Mouse (Mus musculus) embryonic facial prominence, embryonic 10.5 days (tissue): ENCODE results near the gene Trpm5. TPM values are rescaled to one million over a fixed set of nuclear protein-coding genes. Genes with fewer than 3 reads are reported as not detected.

ENCODE experiments used
- DNase-seq: peaks from one replicate; pipeline ENCODE4 v3.0.0-alpha.2; 2017; ENCODE audit warnings: low spot score
- H3K27ac ChIP-seq: fragments of 300-500 bp; sonication (generic); replicated peaks from 2 replicates; pipeline ENCODE4 v1.5.1; 2016; ENCODE audit warnings: mild to moderate bottlenecking
- H3K27me3 ChIP-seq: fragments of 300-500 bp; sonication (generic); replicated peaks from 2 replicates; pipeline ENCODE4 v1.6.1; 2016; ENCODE audit warnings: low read depth, mild to moderate bottlenecking; ENCODE audit not compliant: poor library complexity, severe bottlenecking
- H3K36me3 ChIP-seq: fragments of 300-500 bp; sonication (generic); replicated peaks from 2 replicates; pipeline ENCODE4 v1.6.1; 2016; ENCODE audit warnings: mild to moderate bottlenecking, moderate library complexity
- H3K4me1 ChIP-seq: fragments of 300-500 bp; sonication (generic); 2 replicates; pipeline ENCODE4 v1.6.1; 2016
- H3K4me3 ChIP-seq: fragments of 300-500 bp; sonication (generic); 2 replicates; pipeline ENCODE4 v1.5.1; 2016; ENCODE audit warnings: mild to moderate bottlenecking, moderate library complexity
- H3K9me3 ChIP-seq: fragments of 300-500 bp; sonication (generic); 2 replicates; pipeline ENCODE4 v1.6.1; 2016; ENCODE audit warnings: mild to moderate bottlenecking
- WGBS: fragments of 180-500 bp; shearing (Covaris S2); methylation state at CpG from one replicate; pipeline ENCODE4 v1.1.7; 2016; 5-methylcytosine and 5-hydroxymethylcytosine counted together
- polyA plus RNA-seq: library from polyadenylated mRNA; unstranded; fragments of >200 nt; fragmentation: Nextera tagmentation; extraction: Ambion mirVana; gene quantifications from 2 replicates; pipeline ENCODE4 v1.2.1, GENCODE M21; 2016

The Trpm5 gene
- polyA plus RNA-seq, 1 experiment from 2014 or later, result 0.60 TPM

DNA sequence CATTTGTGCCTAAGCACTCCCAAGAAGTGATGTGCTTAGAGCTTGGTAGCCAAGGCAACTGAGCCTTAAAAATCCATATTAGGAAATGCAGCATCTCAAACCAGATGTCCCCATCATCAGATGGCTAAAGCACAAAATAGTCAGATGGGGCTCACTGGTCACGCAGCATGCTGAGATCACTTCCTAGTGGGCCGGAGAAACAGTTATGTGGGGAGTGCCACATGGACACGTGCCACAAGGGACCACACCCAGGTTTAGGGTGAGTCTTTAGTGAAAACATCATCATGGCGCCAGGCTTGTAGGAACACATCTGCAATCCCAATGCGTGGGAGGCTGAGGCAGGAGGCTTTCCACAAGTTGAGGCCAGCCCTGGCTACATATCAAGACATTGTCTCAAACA is 22.1 kb upstream of the Trpm5 start:
- peaks cover 6% of the 10 kb centered on the region; the same call in 1 of the 2 replicates for H3K9me3 ChIP-seq
- no peak for DNase-seq
- H3K27ac ChIP-seq, result no peak overlapping the region
- 0 out of 2 replicates have a peak, but pooled peaks cover 13% of the 10 kb centered on the region for H3K27me3 ChIP-seq
- H3K4me3 ChIP-seq, result no peak overlapping the region
- H3K4me1 ChIP-seq, result peaks cover 23% of the 10 kb centered on the region
- no peaks in the 10 kb centered on the region for H3K36me3 ChIP-seq
- WGBS, result 85% methylated on average over 5 of the region's 5 CpGs

DNA sequence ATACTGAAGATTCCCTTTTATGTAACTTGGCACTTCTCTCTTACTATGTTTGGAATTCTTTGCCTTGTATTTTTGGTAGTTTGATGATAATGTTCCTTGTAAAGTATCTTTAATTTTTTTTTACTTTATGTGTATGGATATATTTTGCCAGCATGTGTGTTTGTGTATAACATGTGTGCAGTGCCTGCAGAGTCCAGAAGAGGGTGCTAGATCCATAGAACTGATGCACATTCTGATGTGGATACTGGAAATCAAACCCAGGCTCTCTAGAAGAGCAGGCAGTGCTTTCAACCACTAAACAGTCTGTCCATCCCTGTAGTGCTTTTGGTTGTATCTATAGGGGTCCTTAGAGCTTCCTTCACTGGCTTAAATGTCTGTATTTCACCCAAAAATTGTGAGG is 20.3 kb upstream of the Trpm5 start:
- Histone ChIP-seq H3K4me3 (no peak overlapping the region), H3K4me1 (peaks cover 17% of the 10 kb centered on the region), H3K27ac (no peak overlapping the region), H3K27me3 (peaks cover 29% of the 10 kb centered on the region), H3K9me3 (peaks cover 6% of the 10 kb centered on the region; the same call in 1 of the 2 replicates), H3K36me3 (no peaks in the 10 kb centered on the region)
- no peak for DNase-seq

DNA sequence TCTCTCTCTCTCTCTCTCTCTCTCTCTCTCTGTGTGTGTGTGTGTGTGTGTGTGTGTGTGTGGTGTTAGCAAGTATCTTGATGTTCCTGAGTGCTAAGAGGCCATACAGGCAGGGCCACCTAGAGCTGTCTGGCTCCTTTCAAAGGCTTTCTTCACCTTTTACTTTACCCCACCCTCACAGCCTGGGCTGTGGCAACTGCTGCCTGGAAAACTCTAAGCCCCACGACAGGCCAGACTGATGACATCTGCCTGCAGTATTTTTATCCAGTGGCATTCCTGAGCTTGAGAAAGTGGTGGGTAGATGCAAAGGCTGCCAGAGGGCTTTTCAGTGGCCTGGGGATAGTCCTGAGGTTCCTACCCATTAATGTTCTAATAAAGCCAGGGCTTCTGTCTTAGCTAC is 18.0 kb upstream of the Trpm5 start:
- Histone ChIP-seq H3K36me3 (no peaks in the 10 kb centered on the region), H3K27ac (no peak overlapping the region), H3K9me3 (peaks cover 6% of the 10 kb centered on the region; the same call in 1 of the 2 replicates), H3K27me3 (peaks cover 53% of the 10 kb centered on the region), H3K4me3 (no peak overlapping the region), H3K4me1 (peaks cover 19% of the 10 kb centered on the region)
- no peak for DNase-seq
- WGBS, result 51% methylated on average over 1 of the region's 1 CpGs

DNA sequence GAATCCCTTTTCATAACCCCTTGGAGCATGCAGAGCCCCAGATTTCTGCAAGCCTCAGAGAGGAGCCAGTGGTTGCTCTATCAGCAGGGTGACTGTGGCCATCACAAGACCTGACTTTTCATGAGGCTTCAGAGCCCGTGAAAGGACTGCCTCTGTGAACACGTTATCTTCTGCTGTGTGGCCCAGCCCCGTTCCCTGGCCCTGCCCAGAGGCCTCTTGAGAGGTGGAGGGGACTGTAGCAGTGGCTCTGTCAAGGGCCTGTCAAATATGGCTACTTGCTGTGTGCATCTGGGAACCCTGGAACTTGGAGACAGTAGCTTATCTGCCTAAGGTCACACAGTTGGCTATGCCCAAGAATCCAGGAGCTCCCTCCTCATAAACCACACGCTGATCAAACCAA is 17.3 kb upstream of the Trpm5 start:
- Histone ChIP-seq H3K27ac (no peak overlapping the region), H3K36me3 (no peaks in the 10 kb centered on the region), H3K27me3 (peaks cover 60% of the 10 kb centered on the region), H3K9me3 (peaks cover 6% of the 10 kb centered on the region; the same call in 1 of the 2 replicates), H3K4me3 (no peak overlapping the region), H3K4me1 (peaks cover 26% of the 10 kb centered on the region)
- WGBS, result 71% methylated on average over 4 of the region's 4 CpGs
- no peak for DNase-seq

DNA sequence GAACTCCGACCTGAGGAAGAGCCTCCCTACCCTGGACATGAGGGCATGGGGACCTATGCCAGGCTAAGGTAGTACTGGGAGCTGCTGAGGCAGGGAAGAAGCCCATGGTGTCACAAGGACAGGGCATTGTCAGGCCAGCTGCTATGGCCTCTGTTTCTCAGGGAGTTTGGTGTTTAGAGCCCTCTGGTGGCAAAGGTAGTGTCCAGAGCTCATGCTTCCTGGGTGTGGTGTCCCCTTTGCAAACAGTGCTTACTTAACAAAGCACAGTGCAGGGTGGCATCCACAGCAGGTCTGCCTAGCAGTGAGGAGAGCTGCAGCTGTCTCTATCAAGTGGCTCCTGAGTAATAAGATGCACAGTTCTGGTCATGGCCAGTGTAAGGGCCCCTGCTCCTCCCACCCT is 16.4 kb upstream of the Trpm5 start:
- peaks cover 69% of the 10 kb centered on the region for H3K27me3 ChIP-seq
- peaks cover 28% of the 10 kb centered on the region for H3K4me1 ChIP-seq
- WGBS, result 71% methylated on average over 1 of the region's 1 CpGs
- DNase-seq, result no peak
- H3K36me3 ChIP-seq, result no peaks in the 10 kb centered on the region
- H3K9me3 ChIP-seq, result peaks cover 6% of the 10 kb centered on the region; the same call in 1 of the 2 replicates
- H3K27ac ChIP-seq, result no peak overlapping the region; the same call in 1 of the 2 replicates
- no peak overlapping the region for H3K4me3 ChIP-seq

DNA sequence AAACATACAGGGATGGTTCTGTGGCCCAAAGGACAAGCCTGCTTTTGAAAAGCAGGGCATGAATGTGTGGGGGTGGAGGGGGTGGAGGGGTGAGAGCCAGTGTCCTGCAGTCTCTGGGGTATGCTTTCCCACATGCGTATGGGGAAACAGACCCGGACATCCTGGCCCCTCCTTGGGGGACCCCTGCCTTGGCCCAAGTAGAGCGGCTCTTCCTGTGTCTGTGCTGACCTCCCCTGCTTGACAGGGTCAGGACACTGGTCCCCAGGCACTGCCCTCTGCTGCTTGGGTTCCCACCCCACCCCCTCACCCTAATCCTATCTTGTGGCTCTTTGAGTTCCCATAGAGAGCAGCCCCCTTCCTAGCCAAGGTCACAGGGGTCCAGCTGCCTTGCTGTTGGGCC is 15.3 kb upstream of the Trpm5 start:
- H3K9me3 ChIP-seq, result peaks cover 2% of the 10 kb centered on the region; the same call in 1 of the 2 replicates
- no peaks in the 10 kb centered on the region for H3K36me3 ChIP-seq
- no peak for DNase-seq
- WGBS, result 63% methylated on average over 3 of the region's 3 CpGs
- no peak overlapping the region for H3K4me3 ChIP-seq
- no peak overlapping the region for H3K27ac ChIP-seq
- peaks cover 80% of the 10 kb centered on the region for H3K27me3 ChIP-seq
- peaks cover 28% of the 10 kb centered on the region for H3K4me1 ChIP-seq

DNA sequence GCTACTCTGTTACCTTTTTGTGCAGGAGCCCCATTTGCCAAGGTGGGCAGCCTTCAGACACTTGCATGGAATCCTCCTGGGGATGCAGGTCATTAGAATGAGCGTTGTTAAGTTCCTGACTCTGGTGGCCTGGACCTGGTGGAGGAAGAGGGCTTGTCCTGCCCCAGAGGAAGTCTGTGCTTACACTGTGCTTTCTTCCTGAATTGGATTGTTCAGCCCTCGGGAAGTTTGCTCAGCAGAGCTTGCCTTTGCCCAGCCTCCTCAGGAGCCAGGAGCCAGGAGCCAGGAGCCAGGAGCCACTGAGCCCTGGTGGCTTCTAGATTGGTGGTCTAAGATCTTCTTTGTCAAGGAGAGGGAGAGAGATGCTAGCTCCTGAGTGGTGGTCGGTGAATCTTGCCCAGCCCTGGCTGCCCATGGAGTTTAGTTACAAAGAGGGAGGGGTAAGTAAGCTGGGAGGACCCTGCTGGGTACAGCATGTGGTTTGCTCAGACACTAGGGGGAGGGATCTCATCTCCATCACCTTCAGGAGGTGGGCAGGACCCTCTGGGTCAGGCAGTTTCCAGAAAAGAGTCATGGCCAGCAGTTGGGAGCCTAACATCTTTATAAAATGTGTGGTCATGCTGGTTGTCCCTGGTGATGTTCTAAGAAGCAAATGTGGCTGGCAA is 14.7 kb upstream of the Trpm5 start:
- WGBS, result 24% methylated on average over 3 of the region's 3 CpGs
- H3K4me1 ChIP-seq, result peaks cover 28% of the 10 kb centered on the region
- no peak for DNase-seq
- H3K36me3 ChIP-seq, result no peaks in the 10 kb centered on the region
- no peak overlapping the region for H3K27ac ChIP-seq
- H3K27me3 ChIP-seq, result peaks cover 86% of the 10 kb centered on the region
- H3K9me3 ChIP-seq, result no peaks in the 10 kb centered on the region
- no peak overlapping the region for H3K4me3 ChIP-seq

DNA sequence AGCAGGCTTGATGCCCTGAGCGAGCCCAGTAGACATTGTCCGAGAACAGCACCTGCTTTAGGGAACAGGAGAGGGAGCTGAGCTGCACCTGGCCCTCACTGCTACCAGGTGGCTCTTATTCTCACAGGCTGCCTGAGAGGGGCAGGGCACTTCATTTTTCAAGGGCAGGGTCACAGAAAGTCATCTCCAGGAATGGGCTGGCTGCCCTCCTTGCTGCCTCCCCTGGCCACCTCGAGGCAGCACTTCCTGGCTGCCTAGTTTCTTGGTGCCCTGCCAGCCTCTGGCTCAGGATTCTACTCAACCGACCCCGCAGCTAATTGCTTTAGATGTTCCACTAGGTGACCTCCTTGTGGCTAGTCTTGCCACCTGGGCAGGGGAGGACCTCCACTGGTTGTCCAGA is 13.8 kb upstream of the Trpm5 start:
- no peak overlapping the region for H3K4me3 ChIP-seq
- H3K27ac ChIP-seq, result no peak overlapping the region
- no peaks in the 10 kb centered on the region for H3K36me3 ChIP-seq
- peaks cover 86% of the 10 kb centered on the region for H3K27me3 ChIP-seq
- DNase-seq, result no peak
- H3K4me1 ChIP-seq, result peaks cover 28% of the 10 kb centered on the region
- WGBS, result 48% methylated on average over 5 of the region's 5 CpGs
- H3K9me3 ChIP-seq, result no peaks in the 10 kb centered on the region

DNA sequence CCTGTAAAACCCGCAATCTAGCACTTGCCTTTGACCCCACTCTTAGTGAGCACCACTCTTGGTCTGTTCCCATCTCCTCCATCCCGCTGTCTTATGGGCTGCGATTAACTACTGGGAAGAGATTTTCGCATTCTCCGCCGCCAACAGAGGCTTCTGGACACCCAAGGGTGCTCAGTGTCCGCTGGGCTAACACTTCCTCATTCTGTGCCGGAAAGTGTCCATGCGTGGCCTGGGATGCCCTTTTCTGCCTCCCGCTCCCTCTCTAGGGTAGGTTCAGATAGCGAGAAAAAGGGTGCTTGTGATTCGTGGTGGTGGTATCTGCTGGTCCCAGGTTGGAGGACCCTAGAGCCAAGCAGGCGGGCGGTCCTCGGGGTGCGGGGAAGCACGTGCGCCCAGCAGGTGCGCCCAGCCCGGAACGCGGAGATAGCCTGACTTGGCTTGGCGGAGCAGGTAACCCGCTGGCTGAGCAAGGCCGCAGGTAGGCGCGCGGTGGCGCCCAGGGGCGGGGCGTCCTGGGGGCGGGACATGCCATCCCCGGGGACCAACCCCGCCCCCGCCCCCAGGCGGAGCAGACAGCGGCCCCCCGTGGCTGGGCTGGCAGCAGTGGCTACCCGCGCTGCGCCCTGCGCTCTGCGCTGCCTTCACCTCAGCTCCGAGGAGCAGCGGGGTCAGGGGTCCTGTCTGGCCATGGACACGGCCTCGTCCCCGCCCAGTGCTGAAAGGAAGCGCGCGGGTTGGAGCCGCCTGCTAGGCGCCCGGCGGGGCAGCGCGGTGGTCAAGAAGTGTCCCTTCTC is 12.4 kb upstream of the Trpm5 start:
- no peaks in the 10 kb centered on the region for H3K36me3 ChIP-seq
- H3K4me1 ChIP-seq, result peaks cover 28% of the 10 kb centered on the region
- WGBS, result 8% methylated on average over 57 of the region's 57 CpGs
- peak overlapping the region; percentile 56 for H3K4me3 ChIP-seq
- peak overlapping the region; percentile 16; the same call in 1 of the 2 replicates for H3K27ac ChIP-seq
- peak; percentile 64 for DNase-seq
- H3K27me3 ChIP-seq, result peaks cover 77% of the 10 kb centered on the region
- H3K9me3 ChIP-seq, result no peaks in the 10 kb centered on the region

DNA sequence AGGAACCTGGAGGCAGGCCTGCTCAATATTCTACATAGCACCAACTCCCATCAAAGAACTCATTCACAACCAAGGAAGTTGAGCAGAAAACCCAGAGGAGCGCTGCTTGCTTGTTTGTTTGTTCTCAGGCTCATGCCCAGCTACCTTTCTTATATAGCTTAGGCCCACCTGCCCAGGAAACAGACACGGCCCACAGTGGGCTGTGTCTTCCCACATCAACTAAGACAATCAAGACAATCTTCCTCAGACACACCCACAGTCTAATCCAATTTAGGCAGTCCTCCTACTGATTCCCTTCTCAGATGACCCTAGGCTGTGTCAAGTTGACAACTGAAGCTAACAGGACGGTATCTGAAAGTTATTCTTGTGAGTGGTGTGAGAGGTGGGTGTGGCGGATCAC is 11.6 kb upstream of the Trpm5 start, which contains the start of gene Kcnq1:
Gene Kcnq1 (plus strand): TSS at position 301 of the 400 bp plus-strand sequence.
- Histone ChIP-seq H3K27ac (peak within 1 kb of the TSS; percentile 16; the same call in 1 of the 2 replicates), H3K9me3 (no peaks in the 10 kb centered on the region), H3K4me3 (peak within 1 kb of the TSS; percentile 56), H3K4me1 (peaks cover 28% of the 10 kb centered on the region), H3K27me3 (peaks cover 70% of the 10 kb centered on the region), H3K36me3 (no peaks in the 10 kb centered on the region)
- no peak for DNase-seq
- WGBS, result 71% methylated on average over 4 of the region's 4 CpGs

DNA sequence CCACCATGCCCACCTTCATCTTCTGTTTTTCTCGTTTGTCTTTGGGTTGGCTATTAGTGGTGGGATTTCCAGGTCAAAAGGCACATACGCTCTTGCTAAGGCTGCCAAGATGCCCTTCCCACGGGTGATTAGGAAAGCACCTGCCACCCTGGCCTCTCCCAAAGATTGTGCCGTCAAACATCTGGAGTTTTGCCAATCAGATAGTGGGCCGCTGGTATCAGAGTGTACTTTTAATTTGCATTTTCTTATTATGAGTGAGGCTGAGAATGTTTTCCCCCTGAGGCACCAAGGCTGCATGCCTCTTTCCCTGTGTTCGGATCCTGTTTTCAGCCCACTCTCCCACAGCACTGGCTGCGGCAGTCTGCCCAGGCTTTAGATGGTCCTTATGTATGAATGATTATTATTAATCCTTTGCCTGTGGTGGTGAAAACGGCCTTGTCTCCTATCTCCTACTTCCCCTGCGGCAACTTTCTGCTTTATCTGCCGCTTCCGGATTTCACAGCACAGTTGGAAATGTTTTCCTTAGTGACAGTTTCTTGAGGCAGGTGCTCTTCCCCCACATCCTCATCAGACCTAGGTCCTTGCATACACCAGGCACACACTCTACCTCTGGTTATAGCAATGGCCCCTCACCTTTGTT is 10.9 kb upstream of the Trpm5 start:
- H3K27me3 ChIP-seq, result peaks cover 70% of the 10 kb centered on the region

DNA sequence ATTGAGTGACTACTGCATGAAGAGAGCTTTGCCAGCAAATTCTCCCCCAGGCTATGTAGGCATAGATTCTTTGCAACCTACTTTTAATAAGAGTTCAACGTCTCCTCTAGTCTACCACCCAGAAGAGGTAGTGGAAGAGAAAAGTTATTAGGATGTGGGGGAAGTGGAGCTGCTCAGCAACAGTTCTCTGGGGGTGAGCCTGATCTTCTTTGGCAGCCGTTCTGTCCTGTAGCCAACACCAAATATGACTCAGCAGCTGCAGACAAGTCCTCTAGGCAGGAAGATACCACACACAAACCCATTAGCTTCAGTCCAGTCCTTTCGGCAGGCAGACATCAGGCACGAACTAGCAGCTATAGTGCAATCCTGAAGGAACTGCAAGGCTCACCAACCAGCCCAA is 6.3 kb upstream of the Trpm5 start:
- H3K27me3 ChIP-seq, result peaks cover 43% of the 10 kb centered on the region
- no peaks in the 10 kb centered on the region for H3K4me1 ChIP-seq
- no peaks in the 10 kb centered on the region for H3K9me3 ChIP-seq
- DNase-seq, result no peak
- 77% methylated on average over 4 of the region's 4 CpGs for WGBS
- H3K27ac ChIP-seq, result no peak overlapping the region
- H3K36me3 ChIP-seq, result no peaks in the 10 kb centered on the region
- H3K4me3 ChIP-seq, result no peak overlapping the region

More for the DNA sequence above, 10.9 kb upstream of the Trpm5 start:
- Histone ChIP-seq H3K9me3 (no peaks in the 10 kb centered on the region), H3K4me3 (no peak overlapping the region), H3K27ac (no peak overlapping the region), H3K36me3 (no peaks in the 10 kb centered on the region), H3K4me1 (peaks cover 28% of the 10 kb centered on the region)
- DNase-seq, result no peak
- WGBS, result 71% methylated on average over 11 of the region's 11 CpGs
